Mouse (Mus musculus): ENCODE data around the gene Acot2. TPM values are rescaled to one million over a fixed set of nuclear protein-coding genes. Genes with fewer than 3 reads are reported as not detected.
"Not testable (repeated sequence)": the region's sequence is repeated elsewhere in the genome, so short reads cannot be mapped to it uniquely, and the experiment has no call there.

Acot2 gene
- polyA plus RNA-seq, 1 experiment from 2014 or later = 41.2 TPM

GRCm38 (mm10) chr12:84022266-84022665 is 34.6 kb downstream of the Acot2 start:
- not testable (repeated sequence) for H3K9ac ChIP-seq; H3K4me3 ChIP-seq; H3K27me3 ChIP-seq; H3K36me3 ChIP-seq; H3K4me2 ChIP-seq; H3K27ac ChIP-seq; H3K4me1 ChIP-seq; H3K9me3 ChIP-seq; ATAC-seq (ENCODE audit: borderline replicate concordance, extremely low read depth, low FRiP score, low TSS enrichment)
- WGBS = 90% methylated on average over 4 of the region's 4 CpGs

- Histone ChIP-seq H3K9ac (no peak overlapping the region), H3K9me3 (no peaks in the 10 kb centered on the region), H3K4me2 (no peak overlapping the region), H3K27me3 (no peaks in the 10 kb centered on the region), H3K4me3 (no peak overlapping the region), H3K4me1 (peaks cover 4% of the 10 kb centered on the region; the same call in 1 of the 2 replicates), H3K27ac (no peak overlapping the region), H3K36me3 (no peaks in the 10 kb centered on the region)
- 71% methylated on average over 9 of the region's 9 CpGs for WGBS
- no peak for ATAC-seq (ENCODE audit: borderline replicate concordance, extremely low read depth, low FRiP score, low TSS enrichment)
Measured at GRCm38 (mm10) chr12:84023052-84023745, 35.5 kb downstream of the Acot2 start.

- no peak for ATAC-seq (ENCODE audit: borderline replicate concordance, extremely low read depth, low FRiP score, low TSS enrichment)
- Histone ChIP-seq H3K9ac (no peak overlapping the region), H3K4me3 (no peak overlapping the region), H3K9me3 (no peaks in the 10 kb centered on the region), H3K27ac (no peak overlapping the region), H3K36me3 (no peaks in the 10 kb centered on the region), H3K4me2 (no peak overlapping the region), H3K4me1 (0 out of 2 replicates have a peak, but pooled peaks cover 10% of the 10 kb centered on the region), H3K27me3 (no peaks in the 10 kb centered on the region)
- WGBS = 84% methylated on average over 7 of the region's 7 CpGs
Measured at GRCm38 (mm10) chr12:84025888-84026287, 38.2 kb downstream of the Acot2 start.

GRCm38 (mm10) chr12:84028328-84028727 is 40.7 kb downstream of the Acot2 start:
- not testable (repeated sequence) for H3K4me1 ChIP-seq; ATAC-seq (ENCODE audit: borderline replicate concordance, extremely low read depth, low FRiP score, low TSS enrichment); H3K4me2 ChIP-seq; H3K9ac ChIP-seq; H3K27me3 ChIP-seq; H3K36me3 ChIP-seq; H3K27ac ChIP-seq; H3K4me3 ChIP-seq; H3K9me3 ChIP-seq
- 66% methylated on average over 3 of the region's 3 CpGs for WGBS

GRCm38 (mm10) chr12:84029043-84029442 is 41.4 kb downstream of the Acot2 start:
- not testable (repeated sequence) for H3K4me1 ChIP-seq; H3K4me2 ChIP-seq; H3K27me3 ChIP-seq; H3K27ac ChIP-seq; ATAC-seq (ENCODE audit: borderline replicate concordance, extremely low read depth, low FRiP score, low TSS enrichment); H3K4me3 ChIP-seq; H3K36me3 ChIP-seq; H3K9ac ChIP-seq; H3K9me3 ChIP-seq
- WGBS = 92% methylated on average over 1 of the region's 1 CpGs

- H3K27me3 ChIP-seq = no peaks in the 10 kb centered on the region
- no peaks in the 10 kb centered on the region for H3K36me3 ChIP-seq
- H3K4me1 ChIP-seq = 0 out of 2 replicates have a peak, but pooled peaks cover 10% of the 10 kb centered on the region
- no peak overlapping the region for H3K27ac ChIP-seq
- no peak overlapping the region for H3K4me2 ChIP-seq
- no peak overlapping the region for H3K9ac ChIP-seq
- WGBS = 58% methylated on average over 4 of the region's 4 CpGs
- no peak overlapping the region for H3K4me3 ChIP-seq
- peak; percentile 69; the same call in 1 of the 2 replicates for ATAC-seq (ENCODE audit: borderline replicate concordance, extremely low read depth, low FRiP score, low TSS enrichment)
- H3K9me3 ChIP-seq = no peaks in the 10 kb centered on the region
Measured at GRCm38 (mm10) chr12:84030659-84031332, 43.1 kb downstream of the Acot2 start.

- no peak overlapping the region for H3K4me3 ChIP-seq
- H3K9ac ChIP-seq = no peak overlapping the region
- no peak for ATAC-seq (ENCODE audit: borderline replicate concordance, extremely low read depth, low FRiP score, low TSS enrichment)
- 80% methylated on average over 4 of the region's 4 CpGs for WGBS
- H3K4me2 ChIP-seq = no peak overlapping the region
- H3K27ac ChIP-seq = no peak overlapping the region
- no peaks in the 10 kb centered on the region for H3K36me3 ChIP-seq
- 0 out of 2 replicates have a peak, but pooled peaks cover 10% of the 10 kb centered on the region for H3K4me1 ChIP-seq
- H3K9me3 ChIP-seq = no peaks in the 10 kb centered on the region
- H3K27me3 ChIP-seq = no peaks in the 10 kb centered on the region; the same call in 1 of the 2 replicates
Measured at GRCm38 (mm10) chr12:84032854-84033253, 45.2 kb downstream of the Acot2 start.

- WGBS = 70% methylated on average over 2 of the region's 2 CpGs
- H3K4me1 ChIP-seq = 0 out of 2 replicates have a peak, but pooled peaks cover 12% of the 10 kb centered on the region
- not testable (repeated sequence) for H3K4me3 ChIP-seq; H3K36me3 ChIP-seq; H3K27ac ChIP-seq; H3K4me2 ChIP-seq; H3K27me3 ChIP-seq; H3K9ac ChIP-seq; ATAC-seq (ENCODE audit: borderline replicate concordance, extremely low read depth, low FRiP score, low TSS enrichment); H3K9me3 ChIP-seq
Measured at GRCm38 (mm10) chr12:84033302-84033701, 45.6 kb downstream of the Acot2 start.

- H3K4me2 ChIP-seq = no peak overlapping the region
- no peak for ATAC-seq (ENCODE audit: borderline replicate concordance, extremely low read depth, low FRiP score, low TSS enrichment)
- no peak overlapping the region for H3K9ac ChIP-seq
- no peaks in the 10 kb centered on the region; the same call in 1 of the 2 replicates for H3K27me3 ChIP-seq
- H3K9me3 ChIP-seq = no peaks in the 10 kb centered on the region
- 0 out of 2 replicates have a peak, but pooled peaks cover 12% of the 10 kb centered on the region for H3K4me1 ChIP-seq
- no peak overlapping the region for H3K27ac ChIP-seq
- 24% methylated on average over 4 of the region's 4 CpGs for WGBS
- no peak overlapping the region for H3K4me3 ChIP-seq
- no peaks in the 10 kb centered on the region for H3K36me3 ChIP-seq
Measured at GRCm38 (mm10) chr12:84034108-84034507, 46.4 kb downstream of the Acot2 start.

- not testable (repeated sequence) for H3K27ac ChIP-seq; H3K36me3 ChIP-seq; H3K9me3 ChIP-seq; ATAC-seq (ENCODE audit: borderline replicate concordance, extremely low read depth, low FRiP score, low TSS enrichment); H3K27me3 ChIP-seq; H3K4me1 ChIP-seq
- peak within 1 kb of the TSS; percentile 47 for H3K9ac ChIP-seq
- peak within 1 kb of the TSS; percentile 81 for H3K4me2 ChIP-seq
- H3K4me3 ChIP-seq = peak within 1 kb of the TSS; percentile 48
- WGBS = 7% methylated on average over 31 of the region's 32 CpGs
Measured at GRCm38 (mm10) chr12:84038241-84038640, 50.6 kb downstream of the Acot2 start, which contains the start of gene Acot4. Acot4 (plus strand) TSS chr12:84038379.

GRCm38 (mm10) chr12:84038691-84039111 is 51.0 kb downstream of the Acot2 start, which contains the start of gene Gm49366:
Gm49366 (plus strand) TSS chr12:84038935.
- H3K9ac ChIP-seq = peak within 1 kb of the TSS; percentile 47
- H3K27me3 ChIP-seq; H3K4me1 ChIP-seq; H3K36me3 ChIP-seq; ATAC-seq (ENCODE audit: borderline replicate concordance, extremely low read depth, low FRiP score, low TSS enrichment); H3K27ac ChIP-seq; H3K9me3 ChIP-seq: not testable (repeated sequence)
- H3K4me3 ChIP-seq = peak within 1 kb of the TSS; percentile 48
- 3% methylated on average over 39 of the region's 39 CpGs for WGBS
- H3K4me2 ChIP-seq = peak within 1 kb of the TSS; percentile 81

GRCm38 (mm10) chr12:84042248-84042647 is 54.6 kb downstream of the Acot2 start:
- WGBS = 79% methylated on average over 5 of the region's 5 CpGs
- no peaks in the 10 kb centered on the region; the same call in 1 of the 2 replicates for H3K27me3 ChIP-seq
- 0 out of 2 replicates have a peak, but pooled peaks cover 3% of the 10 kb centered on the region for H3K4me1 ChIP-seq
- H3K27ac ChIP-seq = no peak overlapping the region
- H3K9me3 ChIP-seq = no peaks in the 10 kb centered on the region
- no peaks in the 10 kb centered on the region for H3K36me3 ChIP-seq
- no peak overlapping the region for H3K4me3 ChIP-seq
- no peak for ATAC-seq (ENCODE audit: borderline replicate concordance, extremely low read depth, low FRiP score, low TSS enrichment)
- no peak overlapping the region for H3K4me2 ChIP-seq
- no peak overlapping the region for H3K9ac ChIP-seq

Measured in lung, embryonic 15.5 days (tissue).